Mouse (Mus musculus) cortical plate, adult 2 months (tissue): ENCODE measurements around the gene D630003M21Rik.

ENCODE experiments used
- CTCF ChIP-seq: fragments of 200-500 bp; IDR thresholded peaks from 2 replicates; pipeline ENCODE4 v1.5.1; 2011; ENCODE audit warnings: mild to moderate bottlenecking, control low read depth, low read length; ENCODE audit not compliant: insufficient read depth; ENCODE audit errors: extremely low read depth
- POLR2A ChIP-seq: fragments of 200-500 bp; IDR thresholded peaks from 2 replicates; pipeline ENCODE4 v1.6.1; 2011; ENCODE audit warnings: mild to moderate bottlenecking, low read length, control low read depth; ENCODE audit not compliant: insufficient read depth; ENCODE audit errors: extremely low read depth

DNA sequence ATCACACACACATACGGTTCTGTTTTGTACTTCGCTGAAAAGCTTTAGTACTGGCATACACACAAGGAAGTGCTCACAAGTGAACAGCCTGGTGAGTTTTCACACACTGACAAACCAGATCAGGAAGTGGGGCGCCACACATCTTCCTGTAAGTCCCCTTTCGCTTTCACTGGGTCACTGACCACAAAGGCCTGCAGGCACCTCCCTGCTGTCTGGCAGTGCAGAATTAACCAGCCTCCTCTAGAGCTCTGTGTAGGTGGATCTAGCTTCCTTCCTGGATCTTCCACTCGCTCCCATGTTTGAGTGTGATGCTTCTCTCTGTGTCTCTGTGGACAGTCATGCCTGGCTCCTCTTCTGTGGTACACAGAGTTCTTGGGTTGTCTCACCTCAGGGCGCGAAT lies 62.4 kb downstream of the D630003M21Rik start:
- TF ChIP-seq CTCF (no peak), POLR2A (no peak)
